Mouse (Mus musculus) stomach, postnatal 0 days (tissue): ENCODE results near the gene Khnyn.

Experiments
- CTCF ChIP-seq: IDR thresholded peaks from 2 replicates; pipeline ENCODE4 v1.5.1; 2016; ENCODE audit warnings: antibody characterized with exemption, low read depth, mild to moderate bottlenecking, moderate library complexity
- EP300 ChIP-seq: optimal IDR thresholded peaks from 2 replicates; pipeline ENCODE3; 2016; ENCODE audit warnings: antibody characterized with exemption

DNA sequence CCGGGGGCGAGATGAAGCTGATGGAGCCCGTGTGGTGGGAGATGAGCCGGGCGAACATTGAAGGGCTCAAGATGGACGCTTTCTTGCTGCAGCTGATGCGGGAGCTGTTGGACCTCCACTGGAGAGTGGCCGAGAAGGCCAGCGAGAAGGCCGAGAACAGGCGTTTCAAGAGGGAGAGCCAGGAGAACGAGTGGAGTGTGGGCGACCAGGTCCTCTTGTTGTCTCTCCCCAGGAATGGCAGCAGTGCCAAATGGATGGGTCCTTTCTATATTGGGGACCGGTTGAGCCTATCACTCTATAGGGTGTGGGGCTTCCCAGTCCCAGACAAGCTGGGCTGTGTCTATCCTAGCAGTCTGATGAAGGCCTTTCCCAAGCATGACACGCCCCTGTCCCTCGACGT, 12.2 kb upstream of the Khnyn start:
- no peak for TF ChIP-seq CTCF
- no peak for TF ChIP-seq EP300
